Mouse (Mus musculus) midbrain, embryonic 11.5 days (tissue): ENCODE measurements at regions not wholly inside any gene's neighbourhood (a gene's known extent, or its start where the extent isn't known, plus 50 kb on each side); places are given as distances from the start of the nearest gene placed in this dataset.
A peak's percentile ranks its signal among the peaks of the same experiment; 100 is the strongest.

Source experiments
- ATAC-seq: fragments of 200-750 bp; cut with Nextera tagmentation; 2 replicates; pipeline ENCODE4 v1.8.0; 2017; ENCODE audit warnings: moderate TSS enrichment, moderate library complexity; ENCODE audit not compliant: low FRiP score
- DNase-seq: peaks from one replicate; pipeline ENCODE4 v3.0.0; 2015; ENCODE audit warnings: low spot score; ENCODE audit errors: missing footprints
- H3K27ac ChIP-seq: fragments of 300-500 bp; sonication (generic); 2 replicates; pipeline ENCODE4 v1.5.1; 2014; ENCODE audit warnings: low read depth, low read length
- H3K27me3 ChIP-seq: fragments of 300-500 bp; sonication (generic); 2 replicates; pipeline ENCODE4 v1.6.1; 2014; ENCODE audit warnings: mild to moderate bottlenecking, low read length, moderate library complexity, mixed read lengths; ENCODE audit not compliant: control insufficient read depth, insufficient read depth
- H3K36me3 ChIP-seq: fragments of 300-500 bp; sonication (generic); 2 replicates; pipeline ENCODE4 v1.6.1; 2014; ENCODE audit warnings: mild to moderate bottlenecking, low read length, moderate library complexity, mixed read lengths; ENCODE audit not compliant: control insufficient read depth, insufficient read depth
- H3K4me1 ChIP-seq: fragments of 300-500 bp; sonication (generic); 2 replicates; pipeline ENCODE4 v1.6.1; 2014; ENCODE audit warnings: low read length; ENCODE audit not compliant: control insufficient read depth, insufficient read depth
- H3K4me2 ChIP-seq: fragments of 300-500 bp; sonication (generic); 2 replicates; pipeline ENCODE4 v1.6.1; 2014; ENCODE audit warnings: mild to moderate bottlenecking, moderate library complexity
- H3K4me3 ChIP-seq: fragments of 300-500 bp; sonication (generic); 2 replicates; pipeline ENCODE4 v1.5.1; 2014; ENCODE audit warnings: low read depth, low read length
- H3K9ac ChIP-seq: fragments of 300-500 bp; sonication (generic); 2 replicates; pipeline ENCODE4 v1.6.1; 2014; ENCODE audit warnings: low read length
- H3K9me3 ChIP-seq: fragments of 300-500 bp; sonication (generic); 2 replicates; pipeline ENCODE4 v1.6.1; 2016; ENCODE audit warnings: low read length; ENCODE audit not compliant: control insufficient read depth
- WGBS: fragments of 180-500 bp; shearing (Covaris S2); extraction: QIAGEN DNeasy Blood & Tissue Kit; methylation state at CpG from one replicate; pipeline ENCODE4 v1.1.7; 2014; 5-methylcytosine and 5-hydroxymethylcytosine counted together

GRCm38 (mm10) chr10:70799191-70799742, 143.5 kb upstream of the Phyhipl start:
- DNase-seq, result no peak
- H3K4me2 ChIP-seq, result no peak overlapping the region
- H3K36me3 ChIP-seq, result no peaks in the 10 kb centered on the region
- 91% methylated on average over 11 of the region's 11 CpGs for WGBS
- no peak overlapping the region for H3K9ac ChIP-seq
- no peaks in the 10 kb centered on the region for H3K4me1 ChIP-seq
- no peaks in the 10 kb centered on the region for H3K27me3 ChIP-seq
- ATAC-seq, result no peak
- H3K4me3 ChIP-seq, result no peak overlapping the region
- H3K9me3 ChIP-seq, result no peaks in the 10 kb centered on the region
- no peak overlapping the region for H3K27ac ChIP-seq

GRCm38 (mm10) chr10:70788814-70789452, 133.2 kb upstream of the Phyhipl start:
- H3K9ac ChIP-seq, result no peak overlapping the region
- no peaks in the 10 kb centered on the region for H3K36me3 ChIP-seq
- ATAC-seq (0 out of 2 replicates have a peak, but pooled peaks have one; percentile 22), DNase-seq (peak; percentile 70)
- no peaks in the 10 kb centered on the region for H3K27me3 ChIP-seq
- H3K4me3 ChIP-seq, result no peak overlapping the region
- WGBS, result 62% methylated on average over 7 of the region's 7 CpGs
- no peak overlapping the region for H3K4me2 ChIP-seq
- H3K9me3 ChIP-seq, result no peaks in the 10 kb centered on the region
- H3K4me1 ChIP-seq, result no peaks in the 10 kb centered on the region
- no peak overlapping the region for H3K27ac ChIP-seq

GRCm38 (mm10) chr10:70781036-70781435, 125.3 kb upstream of the Phyhipl start:
- H3K9me3 ChIP-seq, result no peaks in the 10 kb centered on the region
- no peak overlapping the region for H3K27ac ChIP-seq
- no peak overlapping the region for H3K9ac ChIP-seq
- no peak for ATAC-seq
- 93% methylated on average over 3 of the region's 3 CpGs for WGBS
- H3K27me3 ChIP-seq, result no peaks in the 10 kb centered on the region
- no peaks in the 10 kb centered on the region for H3K4me1 ChIP-seq
- no peak overlapping the region for H3K4me2 ChIP-seq
- peak; percentile 51 for DNase-seq
- H3K4me3 ChIP-seq, result no peak overlapping the region
- no peaks in the 10 kb centered on the region for H3K36me3 ChIP-seq

GRCm38 (mm10) chr10:70778596-70778995, 122.8 kb upstream of the Phyhipl start:
- no peaks in the 10 kb centered on the region for H3K4me1 ChIP-seq
- no peaks in the 10 kb centered on the region for H3K9me3 ChIP-seq
- H3K4me3 ChIP-seq, result no peak overlapping the region
- H3K27me3 ChIP-seq, result no peaks in the 10 kb centered on the region
- DNase-seq (no peak), ATAC-seq (no peak)
- WGBS, result 93% methylated on average over 11 of the region's 11 CpGs
- H3K9ac ChIP-seq, result no peak overlapping the region
- no peak overlapping the region for H3K4me2 ChIP-seq
- no peaks in the 10 kb centered on the region for H3K36me3 ChIP-seq
- no peak overlapping the region for H3K27ac ChIP-seq

- H3K4me3 ChIP-seq, result no peak overlapping the region
- no peak overlapping the region for H3K9ac ChIP-seq
- ATAC-seq (no peak), DNase-seq (peak; percentile 54)
- no peaks in the 10 kb centered on the region for H3K36me3 ChIP-seq
- H3K9me3 ChIP-seq, result no peaks in the 10 kb centered on the region
- 75% methylated on average over 2 of the region's 2 CpGs for WGBS
- H3K4me2 ChIP-seq, result no peak overlapping the region
- no peaks in the 10 kb centered on the region for H3K27me3 ChIP-seq
- H3K4me1 ChIP-seq, result no peaks in the 10 kb centered on the region
- H3K27ac ChIP-seq, result no peak overlapping the region
Observed at GRCm38 (mm10) chr10:70774571-70774970, 118.8 kb upstream of the Phyhipl start.

- Histone ChIP-seq H3K27me3 (no peaks in the 10 kb centered on the region), H3K27ac (no peak overlapping the region), H3K4me3 (no peak overlapping the region), H3K9me3 (no peaks in the 10 kb centered on the region), H3K4me1 (no peaks in the 10 kb centered on the region), H3K4me2 (no peak overlapping the region), H3K9ac (no peak overlapping the region), H3K36me3 (no peaks in the 10 kb centered on the region)
- WGBS, result 87% methylated on average over 4 of the region's 4 CpGs
- ATAC-seq (no peak), DNase-seq (peak; percentile 2)
Observed at GRCm38 (mm10) chr10:70774159-70774558, 118.4 kb upstream of the Phyhipl start.

- H3K4me3 ChIP-seq, result no peak overlapping the region
- H3K27me3 ChIP-seq, result no peaks in the 10 kb centered on the region
- 85% methylated on average over 7 of the region's 7 CpGs for WGBS
- no peak overlapping the region for H3K4me2 ChIP-seq
- H3K36me3 ChIP-seq, result no peaks in the 10 kb centered on the region
- H3K9ac ChIP-seq, result no peak overlapping the region
- H3K9me3 ChIP-seq, result no peaks in the 10 kb centered on the region
- DNase-seq, result peak; percentile 17
- H3K27ac ChIP-seq, result no peak overlapping the region
- H3K4me1 ChIP-seq, result no peaks in the 10 kb centered on the region
- no peak for ATAC-seq
Observed at GRCm38 (mm10) chr10:70767461-70767860, 111.7 kb upstream of the Phyhipl start.

GRCm38 (mm10) chr10:70766869-70767268, 111.1 kb upstream of the Phyhipl start:
- no peaks in the 10 kb centered on the region for H3K9me3 ChIP-seq
- ATAC-seq, result no peak
- no peaks in the 10 kb centered on the region for H3K36me3 ChIP-seq
- no peak for DNase-seq
- no peaks in the 10 kb centered on the region for H3K4me1 ChIP-seq
- H3K27me3 ChIP-seq, result no peaks in the 10 kb centered on the region
- no peak overlapping the region for H3K27ac ChIP-seq
- no peak overlapping the region for H3K9ac ChIP-seq
- no peak overlapping the region for H3K4me2 ChIP-seq
- H3K4me3 ChIP-seq, result no peak overlapping the region
- 92% methylated on average over 1 of the region's 1 CpGs for WGBS

GRCm38 (mm10) chr10:70766450-70766849, 110.7 kb upstream of the Phyhipl start:
- no peaks in the 10 kb centered on the region for H3K27me3 ChIP-seq
- no peak overlapping the region for H3K4me2 ChIP-seq
- H3K36me3 ChIP-seq, result no peaks in the 10 kb centered on the region
- no peaks in the 10 kb centered on the region for H3K4me1 ChIP-seq
- H3K27ac ChIP-seq, result no peak overlapping the region
- DNase-seq (peak; percentile 31), ATAC-seq (no peak)
- WGBS, result 81% methylated on average over 8 of the region's 8 CpGs
- no peaks in the 10 kb centered on the region for H3K9me3 ChIP-seq
- no peak overlapping the region for H3K9ac ChIP-seq
- H3K4me3 ChIP-seq, result no peak overlapping the region
